Mouse (Mus musculus): ENCODE data around the gene Fmnl3.

GRCm38 (mm10) chr15:99355660-99356059 lies 14.6 kb downstream of the Fmnl3 start:
- no peak for TF ChIP-seq POLR2A (IDR thresholded peaks at IDR 0.05; ENCODE audit: low read depth, low read length)
- no peak for TF ChIP-seq CTCF (IDR thresholded peaks at IDR 0.05; ENCODE audit: borderline replicate concordance, insufficient read depth, low read length)
